Mouse (Mus musculus): ENCODE results near the gene H6pd. TPM values are rescaled to one million over a fixed set of nuclear protein-coding genes. Genes with fewer than 3 reads are reported as not detected.
A peak's percentile ranks its signal among the peaks of the same experiment; 100 is the strongest.

H6pd gene
- polyA plus RNA-seq, 1 experiment from 2014 or later = 11.8 TPM

- peaks cover 2% of the 10 kb centered on the region; the same call in 1 of the 2 replicates for H3K36me3 ChIP-seq (ENCODE audit: control insufficient read depth, insufficient read depth, low read length)
- no peaks in the 10 kb centered on the region for H3K9me3 ChIP-seq (ENCODE audit: control insufficient read depth, low read length)
- WGBS = 61% methylated on average over 7 of the region's 7 CpGs
- no peak overlapping the region for H3K4me3 ChIP-seq (ENCODE audit: low read depth, low read length)
- DNase-seq (ENCODE audit: low spot score) (no peak), ATAC-seq (ENCODE audit: low FRiP score, low TSS enrichment) (no peak)
- no peak overlapping the region for H3K9ac ChIP-seq (ENCODE audit: low read length)
- no peak overlapping the region for H3K4me2 ChIP-seq (replicated peaks; ENCODE audit: low read depth)
- TF ChIP-seq CTCF (IDR thresholded peaks at IDR 0.05; ENCODE audit: low read depth) = no peak
- no peak for TF ChIP-seq EP300 (optimal IDR thresholded peaks at IDR 0.05)
- no peaks in the 10 kb centered on the region for H3K27me3 ChIP-seq (ENCODE audit: control insufficient read depth, insufficient read depth, low read length)
- peak overlapping the region; percentile 35; the same call in 1 of the 2 replicates for H3K27ac ChIP-seq (replicated peaks)
- peaks cover 8% of the 10 kb centered on the region for H3K4me1 ChIP-seq (replicated peaks; ENCODE audit: control insufficient read depth, insufficient read depth)
Measured at GRCm38 (mm10) chr4:149996440-149996839, 12.4 kb downstream of the H6pd start.

GRCm38 (mm10) chr4:149995911-149996310 is 12.9 kb downstream of the H6pd start:
- Histone ChIP-seq H3K36me3 (ENCODE audit: control insufficient read depth, insufficient read depth, low read length) (peaks cover 2% of the 10 kb centered on the region; the same call in 1 of the 2 replicates), H3K27me3 (ENCODE audit: control insufficient read depth, insufficient read depth, low read length) (no peaks in the 10 kb centered on the region), H3K4me3 (ENCODE audit: low read depth, low read length) (no peak overlapping the region), H3K4me2 (replicated peaks; ENCODE audit: low read depth) (no peak overlapping the region), H3K4me1 (replicated peaks; ENCODE audit: control insufficient read depth, insufficient read depth) (peaks cover 5% of the 10 kb centered on the region), H3K9ac (ENCODE audit: low read length) (no peak overlapping the region), H3K27ac (replicated peaks) (peak overlapping the region; percentile 35; the same call in 1 of the 2 replicates), H3K9me3 (ENCODE audit: control insufficient read depth, low read length) (no peaks in the 10 kb centered on the region)
- DNase-seq (ENCODE audit: low spot score) (no peak), ATAC-seq (ENCODE audit: low FRiP score, low TSS enrichment) (no peak)
- TF ChIP-seq EP300 (optimal IDR thresholded peaks at IDR 0.05) (no peak), CTCF (IDR thresholded peaks at IDR 0.05; ENCODE audit: low read depth) (no peak)
- WGBS = 88% methylated on average over 7 of the region's 7 CpGs

- WGBS = 96% methylated on average over 10 of the region's 10 CpGs
- TF ChIP-seq EP300 (optimal IDR thresholded peaks at IDR 0.05) = no peak
Measured at GRCm38 (mm10) chr4:149994218-149994617, 14.6 kb downstream of the H6pd start.

GRCm38 (mm10) chr4:149992670-149993032 is 16.2 kb downstream of the H6pd start:
- 88% methylated on average over 8 of the region's 8 CpGs for WGBS
- H3K4me1 ChIP-seq (replicated peaks; ENCODE audit: control insufficient read depth, insufficient read depth) = peaks cover 10% of the 10 kb centered on the region
- peaks cover 2% of the 10 kb centered on the region; the same call in 1 of the 2 replicates for H3K36me3 ChIP-seq (ENCODE audit: control insufficient read depth, insufficient read depth, low read length)
- H3K27ac ChIP-seq (replicated peaks) = no peak overlapping the region
- H3K27me3 ChIP-seq (ENCODE audit: control insufficient read depth, insufficient read depth, low read length) = no peaks in the 10 kb centered on the region
- TF ChIP-seq EP300 (optimal IDR thresholded peaks at IDR 0.05) = no peak
- no peak for TF ChIP-seq CTCF (IDR thresholded peaks at IDR 0.05; ENCODE audit: low read depth)
- no peak for ATAC-seq (ENCODE audit: low FRiP score, low TSS enrichment)
- H3K9me3 ChIP-seq (ENCODE audit: control insufficient read depth, low read length) = no peaks in the 10 kb centered on the region
- no peak overlapping the region for H3K4me3 ChIP-seq (ENCODE audit: low read depth, low read length)
- H3K4me2 ChIP-seq (replicated peaks; ENCODE audit: low read depth) = no peak overlapping the region
- no peak for DNase-seq (ENCODE audit: low spot score)
- H3K9ac ChIP-seq (ENCODE audit: low read length) = no peak overlapping the region

More at GRCm38 (mm10) chr4:149994218-149994617, 14.6 kb downstream of the H6pd start:
- no peaks in the 10 kb centered on the region for H3K27me3 ChIP-seq (ENCODE audit: control insufficient read depth, insufficient read depth, low read length)
- H3K4me2 ChIP-seq (replicated peaks; ENCODE audit: low read depth) = no peak overlapping the region
- peaks cover 7% of the 10 kb centered on the region for H3K4me1 ChIP-seq (replicated peaks; ENCODE audit: control insufficient read depth, insufficient read depth)
- no peak overlapping the region for H3K4me3 ChIP-seq (ENCODE audit: low read depth, low read length)
- no peaks in the 10 kb centered on the region for H3K9me3 ChIP-seq (ENCODE audit: control insufficient read depth, low read length)
- ATAC-seq (ENCODE audit: low FRiP score, low TSS enrichment) (no peak), DNase-seq (ENCODE audit: low spot score) (no peak)
- H3K9ac ChIP-seq (ENCODE audit: low read length) = no peak overlapping the region
- H3K27ac ChIP-seq (replicated peaks) = no peak overlapping the region
- peaks cover 2% of the 10 kb centered on the region; the same call in 1 of the 2 replicates for H3K36me3 ChIP-seq (ENCODE audit: control insufficient read depth, insufficient read depth, low read length)

- Histone ChIP-seq H3K9me3 (ENCODE audit: control insufficient read depth, low read length) (no peaks in the 10 kb centered on the region), H3K27ac (replicated peaks) (no peak overlapping the region), H3K36me3 (ENCODE audit: control insufficient read depth, insufficient read depth, low read length) (peaks cover 2% of the 10 kb centered on the region; the same call in 1 of the 2 replicates), H3K27me3 (ENCODE audit: control insufficient read depth, insufficient read depth, low read length) (no peaks in the 10 kb centered on the region), H3K4me3 (ENCODE audit: low read depth, low read length) (no peak overlapping the region), H3K4me2 (replicated peaks; ENCODE audit: low read depth) (no peak overlapping the region), H3K9ac (ENCODE audit: low read length) (no peak overlapping the region), H3K4me1 (replicated peaks; ENCODE audit: control insufficient read depth, insufficient read depth) (peaks cover 10% of the 10 kb centered on the region)
- TF ChIP-seq EP300 (optimal IDR thresholded peaks at IDR 0.05) (no peak), CTCF (IDR thresholded peaks at IDR 0.05; ENCODE audit: low read depth) (no peak)
- WGBS = 82% methylated on average over 13 of the region's 13 CpGs
- DNase-seq (ENCODE audit: low spot score) (no peak), ATAC-seq (ENCODE audit: low FRiP score, low TSS enrichment) (no peak)
Measured at GRCm38 (mm10) chr4:149991755-149992669, 16.8 kb downstream of the H6pd start.
